Mouse (Mus musculus) WW6 (cell line): ENCODE data around the gene Cyren.

ENCODE experiments used
- DNase-seq: peaks from one replicate; pipeline ENCODE4 v3.0.0-alpha.2; 2013; ENCODE audit warnings: low read depth, low spot score

Gene Cyren

GRCm38 (mm10) chr6:34899127-34899526, 21.3 kb upstream of the Cyren start:
- DNase-seq: no peak

- DNase-seq: no peak
Measured at GRCm38 (mm10) chr6:34896168-34896780, 18.4 kb upstream of the Cyren start.

DNA sequence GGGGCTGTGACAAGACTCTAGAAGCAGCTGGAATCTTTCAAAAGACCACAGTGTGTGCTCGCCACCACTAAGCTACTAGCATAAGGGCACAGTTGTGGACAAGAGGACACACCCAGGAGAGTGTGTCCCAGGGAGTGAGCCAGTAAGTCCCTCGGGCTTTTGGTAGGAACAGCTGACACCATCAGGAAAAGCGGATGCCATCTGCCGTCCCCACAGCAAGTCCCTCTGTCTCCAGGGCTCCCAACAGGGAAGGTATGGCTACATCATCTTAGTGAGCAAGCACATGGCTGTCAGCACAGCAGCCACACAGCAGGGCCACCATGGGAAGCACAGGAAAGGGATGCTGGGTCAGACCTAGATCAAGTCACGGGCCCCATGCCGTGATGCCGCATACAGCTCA, 17.7 kb upstream of the Cyren start:
- DNase-seq: no peak

GRCm38 (mm10) chr6:34889185-34889584, 11.3 kb upstream of the Cyren start:
- no peak for DNase-seq

DNA sequence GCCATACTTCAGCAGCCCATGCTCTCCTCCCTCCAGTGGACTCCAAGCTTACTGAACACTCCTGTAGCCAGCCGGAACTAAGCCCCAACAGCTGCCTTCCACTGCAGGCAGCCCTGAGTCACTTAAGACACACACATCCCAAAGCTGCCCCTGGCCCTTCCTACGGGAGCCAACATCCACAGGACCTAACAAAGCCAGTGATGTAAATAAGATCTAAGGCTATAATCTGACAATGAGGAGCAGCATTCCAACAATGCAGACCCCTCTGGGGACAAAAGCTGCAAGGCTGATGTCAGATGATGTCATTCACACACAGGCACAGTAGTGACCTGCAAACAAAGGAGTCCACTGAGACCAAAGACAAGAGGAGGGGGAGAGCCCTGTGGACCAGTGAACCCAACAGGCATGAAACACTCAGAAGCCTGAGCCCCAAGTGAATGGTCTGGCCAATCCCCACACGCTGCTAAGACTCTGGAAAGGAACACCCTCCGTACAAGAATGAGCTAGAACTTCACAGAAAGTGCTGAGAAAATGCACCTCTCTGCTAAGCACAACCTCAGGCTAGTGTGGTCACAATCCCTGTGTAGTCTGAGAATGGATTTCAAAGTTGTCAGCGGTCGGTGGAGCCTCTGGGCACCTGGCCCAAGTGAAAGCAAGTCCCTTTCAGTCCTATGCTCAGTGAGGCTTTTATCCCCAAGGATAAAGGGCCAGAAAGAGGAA, 9.4 kb upstream of the Cyren start:
- no peak for DNase-seq

- DNase-seq: no peak
Measured at GRCm38 (mm10) chr6:34884724-34885123, 6.9 kb upstream of the Cyren start.

DNA sequence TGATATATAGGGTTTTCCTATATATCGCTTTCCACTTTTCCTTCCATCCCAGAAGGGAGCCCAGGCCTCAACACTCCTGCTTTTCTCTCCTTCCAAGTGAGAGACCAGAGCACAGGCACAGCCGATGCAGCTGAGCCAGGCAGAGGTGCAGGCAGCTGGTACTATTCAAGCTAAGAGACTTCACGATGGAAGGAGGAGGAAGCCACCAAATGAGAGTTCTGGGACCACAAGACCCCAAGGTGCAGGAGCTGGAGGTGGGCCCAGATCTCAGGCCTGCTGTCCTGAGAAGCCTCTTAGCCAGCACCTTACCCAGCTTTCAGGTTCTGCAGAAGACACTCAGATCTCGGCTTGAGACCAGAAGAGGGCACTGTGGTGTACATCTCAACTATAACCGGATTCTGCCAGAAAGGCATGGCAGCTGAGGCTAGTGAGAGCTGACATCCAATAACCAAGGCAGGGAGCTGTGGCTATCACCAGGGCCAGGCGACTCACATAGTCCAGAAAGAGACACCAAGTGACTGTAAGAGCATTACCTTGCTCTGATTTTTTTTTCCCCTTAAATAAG, 2.1 kb upstream of the Cyren start:
- no peak for DNase-seq

DNA sequence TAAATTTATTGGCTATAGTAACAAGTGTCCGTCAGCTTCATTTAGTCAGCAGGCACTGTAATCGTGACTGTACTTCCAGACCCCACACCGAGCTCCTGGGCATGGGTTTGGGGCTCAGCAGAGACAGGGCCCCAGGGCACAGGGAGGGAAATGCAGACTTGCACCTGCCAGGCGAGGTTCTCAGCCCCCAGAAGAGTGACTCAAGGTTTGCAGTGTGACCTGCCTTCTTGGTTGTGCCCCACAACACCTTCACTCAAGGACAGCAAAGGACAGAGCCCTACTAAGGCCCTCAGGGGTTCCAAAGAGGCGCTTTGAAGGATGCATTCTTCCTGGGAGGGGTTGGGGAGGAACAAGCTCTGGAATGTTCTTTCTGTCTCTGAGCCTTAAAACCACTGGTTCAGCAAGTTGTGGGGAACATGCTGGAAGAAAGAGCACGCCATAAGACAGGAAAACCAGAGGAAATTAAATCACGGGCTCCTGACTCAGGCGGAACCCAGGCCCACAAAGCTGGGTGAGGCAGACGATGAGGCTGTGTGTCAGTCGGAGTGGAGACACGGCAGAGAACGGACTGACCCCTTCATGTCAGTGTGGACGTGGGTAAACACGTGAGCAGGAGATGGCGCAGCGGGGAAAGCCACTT, 1.4 kb upstream of the Cyren start:
- DNase-seq: no peak

DNA sequence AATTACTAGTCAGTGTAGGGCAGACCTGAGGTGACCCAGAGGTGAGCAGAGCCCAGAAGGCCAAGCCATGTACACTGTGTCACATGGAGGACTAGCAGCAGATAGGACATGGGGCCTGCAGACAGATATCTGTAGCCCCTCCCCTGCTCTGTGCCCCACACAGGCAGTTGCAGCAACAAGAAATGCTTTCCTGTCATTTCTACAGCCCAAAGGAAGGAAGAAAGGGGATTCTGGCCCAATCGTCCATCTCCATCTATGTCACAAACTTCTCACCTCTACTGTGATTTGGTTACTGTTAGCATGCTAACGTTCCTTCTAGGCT, 1.1 kb downstream of the Cyren start:
- DNase-seq: no peak

DNA sequence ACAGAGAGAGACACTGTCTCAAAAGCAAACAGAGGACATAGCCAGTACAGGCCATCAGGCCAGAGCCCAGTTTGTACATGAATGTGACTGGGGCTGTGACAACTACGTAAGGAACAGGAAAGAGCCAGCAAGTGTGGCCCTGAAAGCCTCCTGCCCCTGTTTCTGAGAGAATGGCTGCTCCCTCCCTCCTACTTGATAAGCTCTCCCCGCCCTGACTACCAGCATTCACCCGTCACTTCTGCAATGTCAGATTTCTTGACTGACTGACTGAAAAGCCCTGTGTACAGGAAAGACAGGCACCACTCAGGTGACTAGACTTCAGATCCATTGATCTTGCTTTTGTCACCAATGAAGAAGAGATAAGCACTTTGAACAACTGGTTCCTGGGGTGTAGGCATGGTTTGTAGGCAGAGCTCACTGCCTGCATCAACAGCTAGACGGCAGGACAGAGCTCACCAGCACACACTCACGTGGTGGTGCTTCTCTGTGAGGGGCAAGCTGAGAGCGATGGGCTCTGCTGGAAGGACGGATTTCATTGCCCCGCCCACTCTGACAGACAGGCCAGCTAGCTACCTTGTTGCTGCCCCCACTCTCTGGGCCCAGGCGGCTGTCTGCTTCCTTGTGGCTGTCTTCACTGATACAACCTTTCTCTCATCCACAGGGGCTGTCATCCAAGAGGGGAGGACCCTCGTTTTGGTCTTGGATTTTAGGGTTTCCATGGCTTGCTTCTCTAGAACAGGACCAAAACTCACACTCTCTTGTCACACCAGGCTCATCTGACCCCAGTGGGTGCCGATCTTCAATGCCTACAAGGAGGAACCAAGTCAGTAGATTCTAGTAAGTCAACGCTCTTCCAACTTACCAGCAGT, 1.7 kb downstream of the Cyren start:
- no peak for DNase-seq

- no peak for DNase-seq
Measured at GRCm38 (mm10) chr6:34875268-34875761, 2.5 kb downstream of the Cyren start.

DNA sequence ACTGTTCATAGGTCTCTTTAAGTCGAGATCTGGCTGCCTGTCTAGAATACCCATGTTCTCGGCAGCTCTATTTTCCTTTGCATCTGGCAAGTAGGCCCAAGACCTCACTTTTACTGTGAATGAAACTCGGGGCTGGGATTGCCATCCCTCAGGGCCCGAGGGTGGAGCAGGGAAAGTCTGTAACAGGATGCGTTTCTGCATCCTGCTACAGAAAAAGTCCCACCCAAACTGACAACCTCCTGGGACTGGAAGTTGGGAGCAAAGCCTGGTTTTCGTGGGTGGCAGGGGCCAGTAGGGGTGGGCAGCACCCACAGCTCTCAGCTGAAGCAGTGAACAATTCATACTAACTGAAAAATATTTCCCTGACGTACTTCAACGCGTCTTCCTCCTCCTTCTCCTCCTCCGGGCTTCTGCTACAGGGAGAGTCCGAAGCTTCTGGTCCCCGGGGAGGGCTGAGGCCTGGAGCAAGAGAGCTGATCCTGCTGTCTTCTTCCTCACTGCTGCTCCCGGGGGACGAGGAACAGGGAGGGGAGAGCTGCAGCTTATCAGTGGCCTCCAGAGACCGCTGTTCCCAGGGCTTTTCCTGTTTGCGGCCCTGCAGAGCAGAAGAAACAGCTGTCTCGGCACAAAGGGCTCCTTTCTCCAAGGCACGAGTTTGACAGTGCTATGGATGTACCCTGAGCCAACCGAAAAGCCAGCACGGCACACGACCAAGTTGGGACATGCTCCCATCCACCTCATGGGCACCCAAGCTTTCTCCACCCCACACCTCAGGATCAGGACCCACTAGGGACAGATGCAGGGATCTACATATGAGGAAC, 3.5 kb downstream of the Cyren start:
- DNase-seq: no peak

DNA sequence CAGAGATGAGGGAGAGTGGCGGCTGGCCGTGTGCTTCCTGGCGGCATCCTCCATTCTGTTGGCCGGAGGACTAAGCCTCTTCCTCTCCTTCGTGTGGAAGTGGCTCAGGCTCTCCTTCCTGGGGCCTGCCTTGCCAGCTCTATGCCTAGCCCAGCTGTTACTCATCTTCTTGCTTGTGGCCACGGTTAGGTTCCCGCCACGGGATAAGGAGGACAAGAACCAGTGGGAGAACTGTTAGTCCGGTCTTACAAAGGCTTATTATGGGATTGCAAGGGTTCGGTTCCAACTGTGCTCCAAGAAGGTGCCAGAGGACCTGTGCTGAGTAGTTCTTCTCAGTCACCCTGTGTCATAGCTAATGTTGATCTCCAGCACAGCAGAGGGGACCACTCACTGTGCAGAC, 5.0 kb downstream of the Cyren start:
- no peak for DNase-seq

DNA sequence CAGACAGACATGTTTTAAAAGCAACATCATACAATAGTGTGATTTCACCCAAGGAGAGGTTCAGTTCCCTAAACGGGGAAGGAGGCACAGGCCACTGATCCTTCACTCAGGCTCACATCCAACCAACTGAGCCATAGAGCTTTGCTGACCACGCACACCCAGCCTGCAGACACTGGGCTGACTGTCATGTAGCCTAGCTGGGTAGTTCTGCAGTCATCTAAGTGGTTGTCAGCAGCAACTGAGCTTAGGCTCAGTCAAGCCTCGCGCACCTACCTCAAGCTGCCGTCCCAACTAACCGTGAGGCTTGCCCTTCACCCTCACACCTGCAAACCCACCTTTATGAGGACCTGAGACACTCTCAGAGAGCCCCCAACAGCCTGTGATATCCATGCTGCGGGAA, 5.9 kb downstream of the Cyren start:
- no peak for DNase-seq

- DNase-seq: no peak
Measured at GRCm38 (mm10) chr6:34870724-34871123, 7.1 kb downstream of the Cyren start.

DNA sequence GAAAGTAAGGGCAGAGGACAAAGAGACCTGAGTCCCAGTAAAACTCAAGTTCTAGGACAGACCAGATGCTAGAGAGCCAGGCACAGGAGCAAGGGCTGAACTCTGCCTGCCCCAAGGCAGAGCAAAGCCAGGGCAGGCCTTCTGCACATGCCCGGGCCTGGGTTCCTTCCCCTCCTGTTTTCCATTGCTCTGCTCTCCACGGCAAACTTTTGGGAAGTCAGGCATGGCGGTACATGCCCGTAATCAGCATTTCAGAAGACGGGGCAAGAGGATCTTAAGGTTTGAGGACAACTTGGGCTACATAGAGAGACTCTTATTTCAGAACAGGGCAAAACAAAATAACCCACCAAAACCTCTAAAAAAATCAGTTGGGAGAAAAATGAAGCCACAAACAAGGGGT, 7.7 kb downstream of the Cyren start:
- no peak for DNase-seq

GRCm38 (mm10) chr6:34869225-34869915, 8.5 kb downstream of the Cyren start:
- DNase-seq: no peak

- DNase-seq: no peak
Measured at GRCm38 (mm10) chr6:34868507-34869217, 9.2 kb downstream of the Cyren start.

DNA sequence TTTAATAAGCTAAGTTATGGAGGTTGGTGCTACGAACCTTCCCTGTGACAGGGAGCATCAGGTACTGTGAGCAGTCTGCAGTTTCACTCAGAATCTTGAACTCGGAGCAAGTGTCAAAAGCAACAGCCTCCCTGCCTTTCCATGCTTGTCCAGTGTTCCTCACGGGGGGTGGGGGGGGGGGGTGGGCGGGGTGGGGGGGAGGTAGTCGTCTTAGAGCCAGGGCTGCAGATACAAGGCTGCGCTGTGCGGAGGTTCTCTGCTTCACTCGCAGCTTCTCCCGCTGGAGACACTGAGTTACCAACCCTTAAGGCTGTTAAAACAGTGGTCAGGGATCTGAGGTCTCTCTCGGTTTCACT, 9.9 kb downstream of the Cyren start:
- DNase-seq: no peak
